ENCODE assay signal across 8 mouse cellular contexts in genomic region chr5:86684667-86685066, GRCm38 (mm10). TPM values are rescaled to one million over a fixed set of nuclear protein-coding genes. Genes with fewer than 3 reads are reported as not detected.
DNase-seq lines count a peak whose midpoint lies in the region; ATAC-seq and TF ChIP-seq lines count a peak whose summit lies in the region.
"Had no signal": no experiment of that assay in that cellular context is flagged by ENCODE, and none has a peak within 500 bp of the region (broad histone marks: within the 10 kb centered on the region; RNA-seq: fewer than 3 reads in every experiment).

No protein-coding gene starts in this region.

- H3K36me3 ChIP-seq in liver, embryonic 12.5 days, result no peaks in the 10 kb centered on the region
- no peaks in the 10 kb centered on the region for H3K36me3 ChIP-seq in testis, adult 2 months (ENCODE audit: control insufficient read depth, insufficient read depth, low read length)

- DNase-seq in liver, result peak; percentile 39
- peak; percentile 65 for DNase-seq in R1 (ENCODE audit: low read depth, low spot score)
- peak; percentile 57 for DNase-seq in kidney, postnatal 14 days
- peak; percentile 6 for DNase-seq in lung, adult 2 months

- 42% methylated on average over 4 of the region's 4 CpGs for WGBS in liver, embryonic 12.5 days (ENCODE audit: insufficient replicate concordance)
- 49% methylated on average over 4 of the region's 4 CpGs for WGBS in lung, adult 2 months

- no peaks in the 10 kb centered on the region for H3K27me3 ChIP-seq in liver, embryonic 12.5 days (replicated peaks)
- no peaks in the 10 kb centered on the region for H3K27me3 ChIP-seq in testis, adult 2 months (ENCODE audit: control insufficient read depth, insufficient read depth, low read length)

- no peak overlapping the region for H3K9ac ChIP-seq in liver, embryonic 12.5 days

- H3K27ac ChIP-seq in liver, embryonic 12.5 days, result no peak overlapping the region
- H3K27ac ChIP-seq in testis, adult 2 months (ENCODE audit: control insufficient read depth, insufficient read depth, low read depth, low read length), result no peak overlapping the region

- no peaks in the 10 kb centered on the region for H3K4me1 ChIP-seq in liver, embryonic 12.5 days
- no peaks in the 10 kb centered on the region for H3K4me1 ChIP-seq in lung, adult 2 months (ENCODE audit: control insufficient read depth, insufficient read depth, low read length)
- no peaks in the 10 kb centered on the region for H3K4me1 ChIP-seq in testis, adult 2 months (ENCODE audit: control insufficient read depth, insufficient read depth, low read length)

- no peak overlapping the region for H3K4me2 ChIP-seq in liver, embryonic 12.5 days

- ATAC-seq in liver, embryonic 12.5 days, result no peak
- ATAC-seq in common myeloid progenitor, adult 5-6 weeks (replicated peaks; ENCODE audit: low read depth, poor library complexity, severe bottlenecking), result 0 out of 2 replicates have a peak, but pooled peaks have one; percentile 32

- TF ChIP-seq POLR2A in lung, adult 2 months (IDR thresholded peaks at IDR 0.05; ENCODE audit: borderline replicate concordance, extremely low read depth, low read depth, low read length), result no peak
- TF ChIP-seq POLR2A in testis, adult 2 months (IDR thresholded peaks at IDR 0.05; ENCODE audit: control insufficient read depth, low read depth, low read length), result no peak

- no peak overlapping the region for H3K4me3 ChIP-seq in liver, embryonic 12.5 days
- no peak overlapping the region for H3K4me3 ChIP-seq in lung, adult 2 months (replicated peaks; ENCODE audit: extremely low read depth, low read depth, low read length)
- H3K4me3 ChIP-seq in testis, adult 2 months (ENCODE audit: control insufficient read depth, low read depth, low read length), result no peak overlapping the region

- no peaks in the 10 kb centered on the region for H3K9me3 ChIP-seq in liver, embryonic 12.5 days (replicated peaks)

- peak; percentile 41; the same call in 1 of the 2 replicates for TF ChIP-seq CTCF in lung, adult 2 months (IDR thresholded peaks at IDR 0.05; ENCODE audit: insufficient read depth, low read length)
- peak; percentile 37; the same call in 1 of the 2 replicates for TF ChIP-seq CTCF in testis, adult 2 months (IDR thresholded peaks at IDR 0.05; ENCODE audit: control insufficient read depth, insufficient read depth, insufficient replicate concordance, low read depth, low read length)

RNA-seq across cellular contexts. Expression of gene Tmprss11b, which starts 8.5 kb away (rescaled TPM):
- polyA plus RNA-seq in liver, embryonic 12.5 days (2016; fragmentation: Nextera tagmentation; extraction: Ambion mirVana), result not detected in 2 replicates
- total RNA-seq in common myeloid progenitor, adult 5-6 weeks (2017), result not detected in 2 replicates
- 0.40 TPM in 1 of 2 replicates, not detected in the other for polyA plus RNA-seq in lung, adult 2 months (2012; rRNA removed)
- polyA plus RNA-seq in testis, adult 2 months (2012; rRNA removed), result 0.22 TPM in 2 replicates
- polyA plus RNA-seq: large intestine, adult 2 months had no signal

RNA-seq across cellular contexts. Expression of gene Tmprss11f, which starts 52.4 kb away (rescaled TPM):
- not detected in 2 replicates for polyA plus RNA-seq in liver, embryonic 12.5 days (2016; fragmentation: Nextera tagmentation; extraction: Ambion mirVana)
- not detected in 2 replicates for total RNA-seq in common myeloid progenitor, adult 5-6 weeks (2017)
- polyA plus RNA-seq in lung, adult 2 months (2012; rRNA removed), result 0.40 TPM in 1 of 2 replicates, not detected in the other
- polyA plus RNA-seq in testis, adult 2 months (2012; rRNA removed), result 0.15 and 0.17 TPM in 2 replicates
- polyA plus RNA-seq: large intestine, adult 2 months had no signal

Comparison
In these comparisons a context has a peak if more than half of its experiments do, and no peak if none do; other contexts are left out.
1. DNase-seq: peak in every context shown above with its lines; median percentile 65 in R1; 57 in kidney, postnatal 14 days; 39 in liver; 6 in lung, adult 2 months.